Mouse (Mus musculus) spleen, adult 2 months (tissue): ENCODE measurements around the gene Sco1.

Source experiments
- CTCF ChIP-seq: fragments of 200-500 bp; IDR thresholded peaks from 2 replicates; pipeline ENCODE4 v1.5.1; 2011; ENCODE audit warnings: mild to moderate bottlenecking, inconsistent platforms; ENCODE audit not compliant: insufficient read depth, insufficient read length, insufficient replicate concordance; ENCODE audit errors: extremely low read depth
- POLR2A ChIP-seq: fragments of 200-500 bp; IDR thresholded peaks from 2 replicates; pipeline ENCODE4 v1.6.1; 2011; ENCODE audit warnings: low read depth, low read length, inconsistent platforms

GRCm38 (mm10) chr11:67030904-67031602 lies 21.4 kb upstream of the Sco1 start:
- no peak for TF ChIP-seq CTCF
- no peak for TF ChIP-seq POLR2A
